Mouse (Mus musculus) liver, embryonic 12.5 days (tissue): ENCODE results near the gene Gpr156. TPM values are rescaled to one million over a fixed set of nuclear protein-coding genes. Genes with fewer than 3 reads are reported as not detected.
"Not testable (repeated sequence)": the region's sequence is repeated elsewhere in the genome, so short reads cannot be mapped to it uniquely, and the experiment has no call there.

Experiments used
- ATAC-seq: fragments of 200-750 bp; cut with Nextera tagmentation; 2 replicates; pipeline ENCODE4 v1.8.0; 2017; ENCODE audit warnings: moderate number of reproducible peaks, mild to moderate bottlenecking, moderate library complexity
- H3K27ac ChIP-seq: fragments of 300-500 bp; sonication (generic); 2 replicates; pipeline ENCODE4 v1.5.1; 2016; ENCODE audit warnings: mild to moderate bottlenecking
- H3K27me3 ChIP-seq: fragments of 300-500 bp; sonication (generic); replicated peaks from 2 replicates; pipeline ENCODE4 v1.6.1; 2016; ENCODE audit warnings: mild to moderate bottlenecking, moderate library complexity
- H3K36me3 ChIP-seq: fragments of 300-500 bp; sonication (generic); 2 replicates; pipeline ENCODE4 v1.6.1; 2016; ENCODE audit warnings: mild to moderate bottlenecking, moderate library complexity
- H3K4me1 ChIP-seq: fragments of 300-500 bp; sonication (generic); 2 replicates; pipeline ENCODE4 v1.6.1; 2016
- H3K4me2 ChIP-seq: fragments of 300-500 bp; sonication (generic); 2 replicates; pipeline ENCODE4 v1.6.1; 2016; ENCODE audit warnings: mild to moderate bottlenecking, moderate library complexity
- H3K4me3 ChIP-seq: fragments of 300-500 bp; sonication (generic); 2 replicates; pipeline ENCODE4 v1.5.1; 2016; ENCODE audit warnings: mild to moderate bottlenecking, moderate library complexity
- H3K9ac ChIP-seq: fragments of 300-500 bp; sonication (generic); 2 replicates; pipeline ENCODE4 v1.6.1; 2016; ENCODE audit warnings: mild to moderate bottlenecking, moderate library complexity
- H3K9me3 ChIP-seq: fragments of 300-500 bp; sonication (generic); replicated peaks from 2 replicates; pipeline ENCODE4 v1.6.1; 2016; ENCODE audit warnings: mild to moderate bottlenecking, moderate library complexity
- WGBS: fragments of 180-500 bp; shearing (Covaris S2); methylation state at CpG from one replicate; pipeline ENCODE4 v1.1.7; 2016; ENCODE audit not compliant: insufficient replicate concordance; 5-methylcytosine and 5-hydroxymethylcytosine counted together
- polyA plus RNA-seq: library from polyadenylated mRNA; unstranded; fragments of >200 nt; fragmentation: Nextera tagmentation; extraction: Ambion mirVana; gene quantifications from 2 replicates; pipeline ENCODE4 v1.2.1, GENCODE M21; 2016

Gpr156 gene
- polyA plus RNA-seq, 1 experiment from 2014 or later, result not detected

DNA sequence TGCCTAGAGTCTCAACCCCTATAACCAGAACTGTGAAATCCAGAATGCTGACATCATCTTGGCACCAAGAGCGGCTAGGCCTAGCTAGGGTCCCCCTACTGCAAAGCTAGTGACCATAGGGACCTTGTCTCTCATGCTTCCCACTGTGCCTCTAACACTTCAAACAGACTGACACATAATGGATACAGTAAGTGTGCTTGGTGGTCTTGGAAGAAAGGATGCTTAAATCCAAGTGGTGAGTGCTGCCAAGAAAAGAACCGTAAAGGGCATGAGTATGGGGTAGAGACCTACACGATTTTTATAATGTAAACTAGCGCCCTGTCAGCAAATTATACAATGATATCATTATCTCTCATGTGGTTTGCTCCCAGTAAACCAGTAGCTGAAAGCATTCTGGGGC, 32.1 kb downstream of the Gpr156 start:
- Histone ChIP-seq H3K9ac (no peak overlapping the region), H3K4me2 (no peak overlapping the region), H3K4me1 (no peaks in the 10 kb centered on the region), H3K27me3 (no peaks in the 10 kb centered on the region), H3K4me3 (no peak overlapping the region), H3K27ac (no peak overlapping the region), H3K36me3 (no peaks in the 10 kb centered on the region), H3K9me3 (no peaks in the 10 kb centered on the region)
- 75% methylated on average over 4 of the region's 4 CpGs for WGBS
- no peak for ATAC-seq

DNA sequence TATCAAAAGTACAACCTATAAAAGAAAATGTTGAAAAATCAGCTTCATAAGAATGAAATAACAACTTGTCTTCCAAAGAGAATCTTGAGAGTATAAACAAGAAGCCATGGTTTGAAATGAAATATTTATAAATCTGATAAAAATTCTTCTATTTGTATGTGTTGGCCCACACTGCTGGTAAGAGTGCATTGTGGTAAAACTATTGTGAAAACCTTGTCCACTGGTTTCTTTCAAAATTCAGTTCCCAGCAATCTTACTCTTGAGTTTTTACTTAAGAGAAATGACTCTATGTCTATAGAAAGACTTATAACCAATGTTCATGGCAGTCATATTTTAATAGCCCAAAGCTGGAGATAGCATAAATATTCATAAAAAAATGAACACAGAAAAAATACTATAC, 34.9 kb downstream of the Gpr156 start:
- Histone ChIP-seq H3K4me2 (no peak overlapping the region), H3K4me3 (no peak overlapping the region), H3K9me3 (no peaks in the 10 kb centered on the region), H3K27me3 (no peaks in the 10 kb centered on the region), H3K36me3 (no peaks in the 10 kb centered on the region), H3K4me1 (no peaks in the 10 kb centered on the region), H3K27ac (no peak overlapping the region), H3K9ac (no peak overlapping the region)
- no peak for ATAC-seq

DNA sequence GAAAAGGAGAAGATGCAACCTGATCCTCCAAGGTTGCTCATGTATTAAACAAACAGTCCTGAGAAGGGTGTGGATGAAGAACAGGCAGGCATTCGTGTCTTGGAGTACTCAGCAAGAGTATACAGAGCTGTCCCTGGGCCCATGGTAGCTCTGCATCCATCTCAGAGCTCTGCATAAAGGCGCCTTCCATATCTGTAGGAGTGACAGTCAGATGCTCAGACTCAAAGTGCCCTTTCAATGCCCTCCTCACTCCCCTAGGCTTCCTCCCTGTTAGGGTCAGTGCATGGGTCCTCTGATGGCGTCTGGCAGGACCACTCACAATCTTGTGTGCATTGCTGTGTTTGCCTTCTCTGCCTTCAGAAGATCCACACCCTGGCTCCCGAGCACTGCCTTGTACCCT, 36.9 kb downstream of the Gpr156 start:
- H3K9ac ChIP-seq, result no peak overlapping the region
- WGBS, result 54% methylated on average over 4 of the region's 4 CpGs
- no peak overlapping the region for H3K27ac ChIP-seq
- H3K4me2 ChIP-seq, result no peak overlapping the region
- H3K9me3 ChIP-seq, result no peaks in the 10 kb centered on the region
- no peak for ATAC-seq
- H3K36me3 ChIP-seq, result no peaks in the 10 kb centered on the region
- H3K27me3 ChIP-seq, result no peaks in the 10 kb centered on the region
- H3K4me3 ChIP-seq, result no peak overlapping the region
- H3K4me1 ChIP-seq, result no peaks in the 10 kb centered on the region

DNA sequence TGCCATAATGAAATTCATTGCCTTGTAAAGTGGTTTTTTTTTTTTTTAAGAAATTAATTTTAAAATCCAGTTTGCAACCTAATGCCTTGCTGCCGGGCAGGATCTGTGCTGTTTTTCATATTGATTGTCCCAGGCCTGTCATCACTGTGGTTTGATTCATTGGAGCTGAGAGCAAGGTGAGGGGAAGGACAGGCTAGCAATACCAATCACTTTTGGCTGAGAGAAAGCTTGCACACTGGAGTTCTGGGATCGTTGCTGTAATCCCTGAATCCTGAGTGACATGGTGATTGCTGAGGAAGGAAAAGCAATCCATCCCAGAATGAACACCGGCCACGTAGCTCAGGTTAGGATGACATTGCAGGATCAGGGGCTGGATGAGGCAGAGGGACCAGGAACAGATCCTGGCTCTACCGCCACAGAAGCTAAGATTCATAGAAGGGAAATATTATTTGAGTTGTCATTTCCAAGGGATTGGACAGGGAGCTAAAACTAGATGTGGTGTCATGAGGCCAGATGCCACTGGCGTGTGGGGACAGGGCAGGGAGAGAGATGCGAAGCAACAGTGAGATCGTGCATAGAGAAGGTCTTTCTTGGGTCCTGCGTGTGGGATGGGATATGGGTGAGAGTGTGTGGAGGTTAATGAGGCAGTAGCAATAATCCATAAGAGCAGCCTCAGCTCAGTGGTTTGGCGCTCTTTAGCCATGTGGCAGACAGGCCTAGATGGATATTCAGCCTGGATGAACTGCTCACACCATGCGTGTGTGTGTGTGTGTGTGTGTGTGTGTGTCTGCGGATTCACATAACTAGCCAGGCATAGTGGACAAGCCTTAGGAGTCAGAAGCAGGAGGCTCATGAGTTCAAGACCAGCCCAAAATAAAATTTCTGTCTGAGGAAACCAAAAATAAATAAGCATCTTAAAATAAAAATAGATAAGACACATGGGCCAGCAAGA, 38.0 kb downstream of the Gpr156 start:
- no peak for ATAC-seq
- 72% methylated on average over 12 of the region's 12 CpGs for WGBS
- H3K36me3 ChIP-seq, result no peaks in the 10 kb centered on the region
- no peak overlapping the region for H3K27ac ChIP-seq
- H3K9ac ChIP-seq, result no peak overlapping the region
- no peak overlapping the region for H3K4me2 ChIP-seq
- H3K4me3 ChIP-seq, result no peak overlapping the region
- H3K9me3 ChIP-seq, result no peaks in the 10 kb centered on the region
- no peaks in the 10 kb centered on the region for H3K4me1 ChIP-seq
- H3K27me3 ChIP-seq, result no peaks in the 10 kb centered on the region

DNA sequence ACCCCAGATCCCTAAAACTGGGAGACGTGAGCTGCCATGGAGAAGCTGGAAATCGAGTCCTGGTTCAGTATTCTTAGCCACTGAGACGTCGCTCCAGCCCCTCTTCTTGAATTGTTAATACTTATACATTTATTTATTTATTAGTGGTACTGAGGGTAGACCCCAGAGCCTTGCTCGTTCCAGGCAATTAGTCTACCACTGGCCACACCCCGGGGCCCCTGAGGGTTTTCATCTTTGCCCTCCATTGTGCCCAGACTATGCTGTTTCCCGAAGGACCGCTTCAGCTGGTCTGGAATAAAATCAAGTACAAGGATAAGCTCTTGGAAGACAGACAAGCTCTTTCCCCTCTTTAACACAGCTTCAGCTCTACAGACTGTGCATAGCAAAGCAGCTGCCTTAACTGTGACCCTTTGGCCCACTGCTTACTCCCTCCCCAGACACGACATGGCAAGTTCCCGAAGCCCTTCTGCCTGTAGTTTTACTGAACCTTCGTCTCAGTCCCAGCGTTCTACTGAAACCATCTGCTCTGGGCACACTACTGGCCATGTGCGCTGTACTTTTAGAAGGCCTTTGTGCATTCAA, 39.1 kb downstream of the Gpr156 start:
- H3K4me2 ChIP-seq, result no peak overlapping the region
- H3K4me3 ChIP-seq, result no peak overlapping the region
- no peak for ATAC-seq
- H3K4me1 ChIP-seq, result no peaks in the 10 kb centered on the region
- H3K27me3 ChIP-seq, result no peaks in the 10 kb centered on the region
- H3K27ac ChIP-seq, result no peak overlapping the region
- no peaks in the 10 kb centered on the region for H3K9me3 ChIP-seq
- no peaks in the 10 kb centered on the region for H3K36me3 ChIP-seq
- no peak overlapping the region for H3K9ac ChIP-seq
- 75% methylated on average over 13 of the region's 13 CpGs for WGBS

DNA sequence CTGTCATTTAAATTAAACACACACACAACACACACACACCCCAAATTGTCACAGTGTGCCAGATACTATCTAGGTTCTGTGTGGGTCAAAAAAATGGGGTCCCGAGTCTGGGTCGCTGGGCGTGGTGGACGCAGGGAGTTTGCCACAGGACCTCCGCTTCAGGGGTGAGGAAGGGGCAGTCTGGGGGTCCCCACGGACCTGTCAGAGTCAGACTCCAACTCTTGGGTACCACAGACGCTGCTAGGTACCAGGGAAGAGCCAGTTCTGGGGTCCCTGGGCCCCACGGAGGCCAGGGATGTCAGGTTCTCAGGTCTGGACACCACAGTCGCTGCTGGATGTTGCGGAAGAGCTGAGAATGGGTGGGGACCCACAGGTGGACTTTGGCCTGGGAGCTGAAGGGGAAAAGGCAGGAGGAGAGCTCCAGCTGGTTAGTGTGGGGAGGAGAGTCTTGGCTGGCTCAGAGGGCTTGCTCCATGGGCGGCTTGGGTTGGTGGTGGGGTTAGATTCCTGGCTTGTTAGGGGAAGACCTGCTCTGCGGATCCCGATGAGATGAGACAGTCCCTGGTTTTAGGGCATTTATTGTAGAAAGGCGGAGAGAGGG, 39.9 kb downstream of the Gpr156 start:
- Histone ChIP-seq H3K27me3 (no peaks in the 10 kb centered on the region), H3K4me1 (no peaks in the 10 kb centered on the region), H3K4me2 (no peak overlapping the region), H3K27ac (no peak overlapping the region), H3K36me3 (no peaks in the 10 kb centered on the region), H3K9ac (no peak overlapping the region), H3K4me3 (no peak overlapping the region), H3K9me3 (no peaks in the 10 kb centered on the region)
- no peak for ATAC-seq
- 73% methylated on average over 14 of the region's 14 CpGs for WGBS

DNA sequence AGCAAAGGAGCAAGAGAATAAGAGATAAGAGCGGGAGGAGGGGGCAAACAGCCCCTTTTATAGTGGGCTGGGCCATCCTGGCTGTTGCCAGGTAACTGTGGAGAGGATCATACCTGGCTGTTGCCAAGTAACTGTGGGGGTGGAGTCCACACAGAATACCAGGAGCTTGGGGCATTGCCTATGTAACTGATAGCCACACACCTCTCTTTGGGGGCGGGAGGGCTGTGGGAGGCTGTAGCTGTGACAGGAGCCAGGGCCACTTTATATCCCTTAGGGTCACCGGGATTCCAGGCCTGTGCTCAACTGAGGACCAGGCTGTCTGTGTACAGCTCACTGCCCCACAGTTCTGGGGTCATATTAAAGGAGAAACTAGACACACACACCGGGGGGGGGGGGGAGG, 40.5 kb downstream of the Gpr156 start:
- no peaks in the 10 kb centered on the region for H3K27me3 ChIP-seq
- no peaks in the 10 kb centered on the region for H3K4me1 ChIP-seq
- H3K4me3 ChIP-seq, result no peak overlapping the region
- no peak overlapping the region for H3K27ac ChIP-seq
- no peak for ATAC-seq
- no peaks in the 10 kb centered on the region for H3K9me3 ChIP-seq
- no peaks in the 10 kb centered on the region for H3K36me3 ChIP-seq
- H3K4me2 ChIP-seq, result no peak overlapping the region
- no peak overlapping the region for H3K9ac ChIP-seq
- 66% methylated on average over 4 of the region's 4 CpGs for WGBS

DNA sequence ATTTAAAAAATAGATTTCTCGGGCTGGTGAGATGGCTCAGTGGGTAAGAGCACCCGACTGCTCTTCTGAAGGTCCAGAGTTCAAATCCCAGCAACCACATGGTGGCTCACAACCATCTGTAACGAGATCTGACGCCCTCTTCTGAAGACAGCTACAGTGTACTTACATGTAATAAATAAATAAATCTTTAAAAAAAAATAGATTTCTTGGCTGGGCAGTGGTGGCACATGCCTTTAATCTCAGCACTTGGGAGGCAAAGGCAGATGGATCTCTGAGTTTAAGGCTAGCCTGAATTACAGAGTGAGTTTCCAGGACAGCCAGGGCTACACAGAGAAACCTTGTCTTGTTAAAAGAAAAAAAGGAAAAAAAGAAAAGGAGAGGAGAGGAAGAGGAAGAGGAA, 46.4 kb downstream of the Gpr156 start:
- not testable (repeated sequence) for H3K4me1 ChIP-seq, H3K27ac ChIP-seq, H3K9ac ChIP-seq, H3K9me3 ChIP-seq, H3K27me3 ChIP-seq, H3K4me3 ChIP-seq, ATAC-seq, H3K36me3 ChIP-seq, H3K4me2 ChIP-seq
- 75% methylated on average over 4 of the region's 4 CpGs for WGBS

DNA sequence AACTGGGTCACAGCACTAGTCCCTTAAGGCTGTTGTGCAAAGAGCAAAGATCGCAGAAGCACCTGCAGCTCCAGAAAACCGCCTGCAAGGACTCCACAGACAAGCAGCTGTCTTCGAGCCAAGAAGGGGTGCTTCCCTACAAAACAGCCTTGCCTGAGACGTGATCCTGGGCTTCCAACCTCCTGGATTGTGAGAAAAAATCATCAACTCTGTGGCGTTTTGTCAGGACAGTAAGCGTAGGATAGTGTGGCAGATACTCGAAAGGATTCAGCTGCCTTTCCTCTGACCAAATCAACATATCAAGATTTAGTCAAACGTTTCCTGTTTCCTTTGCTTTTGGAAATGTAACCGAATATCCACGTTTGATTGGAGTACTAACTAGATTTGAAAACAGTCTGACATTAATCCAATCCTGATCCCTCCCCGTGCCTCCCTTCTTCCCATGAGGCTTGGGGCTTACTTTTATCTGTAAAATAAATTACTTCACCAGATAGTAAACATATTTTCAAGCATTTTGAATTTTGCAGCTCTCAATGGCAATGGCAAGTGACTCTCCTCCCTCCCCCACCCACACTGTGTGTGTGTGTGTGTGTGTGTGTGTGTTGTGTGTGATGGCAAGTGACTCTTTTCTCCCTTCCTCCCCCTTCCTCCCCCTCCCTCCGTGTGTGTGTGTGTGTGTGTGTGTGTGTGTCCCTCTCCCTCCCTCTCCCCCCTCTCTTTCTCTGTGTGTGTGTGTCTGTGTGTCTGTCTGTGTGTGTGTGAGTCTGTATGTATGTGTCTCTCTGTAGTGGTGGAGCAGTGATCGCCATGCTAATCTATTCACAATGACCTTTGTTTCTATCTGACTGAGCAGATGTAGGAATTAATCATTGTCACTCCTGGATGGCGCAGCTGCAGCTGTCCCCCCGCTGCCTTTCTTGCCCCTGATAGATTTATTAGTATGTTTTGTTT, 47.3 kb downstream of the Gpr156 start:
- Histone ChIP-seq H3K27me3 (no peaks in the 10 kb centered on the region), H3K27ac (no peak overlapping the region), H3K4me2 (0 out of 2 replicates have a peak overlapping the region, but pooled peaks have one; percentile 0), H3K4me3 (no peak overlapping the region), H3K9ac (no peak overlapping the region), H3K4me1 (peaks cover 15% of the 10 kb centered on the region), H3K36me3 (no peaks in the 10 kb centered on the region), H3K9me3 (no peaks in the 10 kb centered on the region)
- WGBS, result 24% methylated on average over 14 of the region's 15 CpGs
- ATAC-seq, result no peak

DNA sequence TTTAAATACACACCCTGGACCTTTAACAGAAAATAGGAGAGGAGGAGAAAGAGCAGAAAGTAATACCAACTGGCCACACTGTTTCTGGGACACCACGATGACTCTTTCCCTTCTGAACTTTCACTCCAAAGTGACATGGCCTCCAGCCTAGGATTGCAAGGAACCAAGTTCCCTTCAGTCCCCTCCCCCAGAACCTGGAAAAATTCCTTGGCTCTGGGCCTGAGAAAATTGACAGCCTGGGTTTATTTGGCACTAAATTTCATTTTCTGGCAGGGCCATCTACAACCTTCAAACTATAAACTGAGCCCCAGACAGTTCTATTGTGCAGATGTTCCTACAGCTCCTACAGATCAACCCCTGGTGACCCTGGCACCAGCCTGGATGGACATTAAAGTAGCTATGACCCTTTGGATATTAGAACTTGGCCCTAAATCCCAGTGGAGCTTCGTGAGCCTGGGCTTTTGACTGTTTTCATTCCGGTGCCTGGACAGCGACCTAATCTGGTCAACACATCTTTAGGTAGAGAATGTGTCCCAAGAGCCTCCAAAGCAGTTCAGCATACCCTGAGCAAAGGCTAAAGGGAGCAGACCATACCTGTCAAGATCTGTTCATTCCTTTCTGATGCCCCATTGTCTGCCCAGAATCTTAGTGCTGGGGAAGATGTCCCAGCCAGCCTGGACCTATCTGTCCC, 48.2 kb downstream of the Gpr156 start:
- Histone ChIP-seq H3K9ac (no peak overlapping the region), H3K9me3 (no peaks in the 10 kb centered on the region), H3K27me3 (no peaks in the 10 kb centered on the region), H3K27ac (no peak overlapping the region), H3K4me3 (no peak overlapping the region), H3K4me2 (no peak overlapping the region), H3K4me1 (peaks cover 15% of the 10 kb centered on the region), H3K36me3 (no peaks in the 10 kb centered on the region)
- 53% methylated on average over 4 of the region's 4 CpGs for WGBS
- ATAC-seq, result no peak

DNA sequence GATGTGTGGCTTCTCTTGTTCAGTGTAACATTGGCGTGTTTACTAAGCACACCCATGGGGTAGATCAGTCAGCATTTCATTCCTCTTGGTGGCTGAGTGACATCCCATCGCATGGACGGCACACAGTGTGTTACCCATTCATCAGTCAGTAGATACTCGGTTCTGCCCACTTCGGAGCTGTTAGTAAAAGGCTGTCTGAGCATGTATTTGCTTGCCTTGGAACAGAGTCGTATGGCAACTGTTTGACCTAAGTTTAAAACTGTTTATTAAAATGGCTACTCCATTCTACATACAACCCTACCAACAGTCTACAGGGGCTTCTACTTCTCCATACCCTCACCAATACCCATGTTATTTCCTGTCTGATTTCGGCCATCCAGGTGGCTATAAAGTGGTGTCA, 50.6 kb downstream of the Gpr156 start:
- WGBS, result 79% methylated on average over 7 of the region's 7 CpGs
- Histone ChIP-seq H3K27ac (no peak overlapping the region), H3K4me2 (no peak overlapping the region), H3K4me1 (peaks cover 15% of the 10 kb centered on the region), H3K36me3 (no peaks in the 10 kb centered on the region), H3K27me3 (no peaks in the 10 kb centered on the region), H3K9me3 (no peaks in the 10 kb centered on the region), H3K4me3 (no peak overlapping the region), H3K9ac (no peak overlapping the region)
- ATAC-seq, result no peak
